Mouse (Mus musculus) kidney, adult 2 months (tissue): ENCODE results near the gene Fosl2. TPM values are rescaled to one million over a fixed set of nuclear protein-coding genes. Genes with fewer than 3 reads are reported as not detected.

Experiments used
- DNase-seq: peaks from one replicate; pipeline ENCODE4 v3.0.0; 2021
- H3K27ac ChIP-seq: fragments of 200-500 bp; 2 replicates; pipeline ENCODE4 v1.5.1; 2012; ENCODE audit warnings: low read depth, low read length, control low read depth, inconsistent platforms; ENCODE audit not compliant: insufficient read depth
- H3K27me3 ChIP-seq: fragments of 200-500 bp; replicated peaks from 2 replicates; pipeline ENCODE4 v1.6.1; 2012; ENCODE audit warnings: mild to moderate bottlenecking, moderate library complexity, low read length, inconsistent platforms; ENCODE audit not compliant: control insufficient read depth, insufficient read depth
- H3K36me3 ChIP-seq: fragments of 200-500 bp; 2 replicates; pipeline ENCODE4 v1.6.1; 2012; ENCODE audit warnings: mild to moderate bottlenecking, moderate library complexity, low read length, inconsistent platforms; ENCODE audit not compliant: control insufficient read depth, insufficient read depth
- H3K4me1 ChIP-seq: fragments of 200-500 bp; 2 replicates; pipeline ENCODE4 v1.6.1; 2011; ENCODE audit warnings: low read length; ENCODE audit not compliant: control insufficient read depth, insufficient read depth
- H3K4me3 ChIP-seq: fragments of 200-500 bp; 2 replicates; pipeline ENCODE4 v1.5.1; 2011; ENCODE audit warnings: mild to moderate bottlenecking, low read depth, low read length, control low read depth; ENCODE audit not compliant: insufficient read depth
- CTCF ChIP-seq: fragments of 200-500 bp; conservative IDR thresholded peaks from 2 replicates; pipeline ENCODE4 v1.5.1; 2011; ENCODE audit warnings: low read depth, mild to moderate bottlenecking, control low read depth, low read length, moderate library complexity, mixed read lengths; ENCODE audit not compliant: insufficient read depth, insufficient read length
- POLR2A ChIP-seq: fragments of 200-500 bp; IDR thresholded peaks from one replicate; pipeline ENCODE4 v1.6.1; 2011; ENCODE audit warnings: low read depth, low read length, control low read depth
- WGBS: fragments of 180-500 bp; shearing (Covaris S2); methylation state at CpG from one replicate; pipeline ENCODE4 v1.1.7; 2018; 5-methylcytosine and 5-hydroxymethylcytosine counted together
- polyA plus RNA-seq: library from polyadenylated mRNA; depleted of rRNA; stranded (reverse); fragments of >200 nt; gene quantifications from 2 replicates; pipeline ENCODE4 v1.2.3, GENCODE M21; 2012

Fosl2 gene
- polyA plus RNA-seq, 1 experiment: 7.5 TPM

DNA sequence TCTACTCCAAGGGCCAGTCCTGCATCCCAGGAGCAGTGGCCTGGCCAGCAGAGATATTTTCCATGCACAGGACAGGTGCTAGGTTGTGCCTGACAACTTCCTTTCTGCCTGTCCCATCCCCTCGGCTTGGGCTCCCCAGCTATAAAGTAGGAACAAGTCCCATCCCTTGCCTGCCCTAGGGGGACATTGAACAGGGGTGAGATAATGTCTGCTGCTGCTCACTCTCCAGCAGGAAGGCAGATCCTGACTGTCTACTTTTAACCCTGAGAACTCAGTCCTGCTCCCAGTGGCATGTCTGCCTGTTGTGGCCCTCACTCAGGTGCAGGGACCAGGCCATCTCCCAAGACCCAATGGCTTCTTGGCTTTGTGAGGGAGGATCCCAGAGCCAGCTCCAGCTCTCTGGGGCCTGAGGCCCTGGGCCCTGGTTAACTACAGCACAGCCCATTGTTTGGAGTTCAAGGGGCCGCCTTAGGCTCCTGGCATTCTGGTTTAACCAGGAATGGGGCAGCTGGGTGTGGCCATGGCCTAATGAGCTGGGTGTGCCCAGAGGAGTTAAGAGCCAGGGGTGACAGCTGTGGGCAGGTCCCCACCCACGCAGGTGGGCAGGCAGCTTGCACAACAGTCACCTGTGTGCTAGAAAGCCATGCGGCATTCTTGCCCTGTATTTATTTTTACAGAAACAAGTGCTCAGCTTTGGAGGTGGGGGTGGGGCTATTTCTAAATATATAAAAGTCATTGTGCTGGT, 47.5 kb downstream of the Fosl2 start:
- TF ChIP-seq CTCF (no peak), POLR2A (no peak)
- H3K27ac ChIP-seq: no peak overlapping the region
- no peak overlapping the region for H3K4me3 ChIP-seq
- no peak for DNase-seq
- no peaks in the 10 kb centered on the region for H3K4me1 ChIP-seq
- no peaks in the 10 kb centered on the region for H3K27me3 ChIP-seq
- WGBS: 61% methylated on average over 4 of the region's 4 CpGs
- no peaks in the 10 kb centered on the region for H3K36me3 ChIP-seq

DNA sequence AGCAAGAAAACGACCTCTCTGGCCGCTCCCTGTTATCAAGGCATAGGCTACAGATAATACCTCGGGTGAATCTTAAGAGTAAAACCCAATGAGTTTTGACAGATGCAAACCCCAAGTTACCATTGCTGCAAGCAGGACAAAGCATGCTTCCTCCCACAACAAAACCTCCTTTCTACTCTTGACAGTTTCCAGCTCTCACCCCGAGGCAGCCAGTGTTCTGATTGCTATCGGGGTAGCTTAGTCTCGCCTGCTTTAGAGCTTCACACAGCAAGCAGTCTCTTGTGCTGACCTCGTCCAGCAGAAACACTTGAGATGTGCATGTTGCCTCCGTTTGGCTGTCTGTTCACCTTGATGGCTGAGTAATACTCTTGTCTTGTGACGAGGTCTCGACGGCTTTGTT, 52.1 kb downstream of the Fosl2 start:
- TF ChIP-seq CTCF (no peak), POLR2A (no peak)
- no peaks in the 10 kb centered on the region for H3K36me3 ChIP-seq
- no peaks in the 10 kb centered on the region for H3K4me1 ChIP-seq
- no peaks in the 10 kb centered on the region for H3K27me3 ChIP-seq
- no peak for DNase-seq
- no peak overlapping the region for H3K4me3 ChIP-seq
- no peak overlapping the region for H3K27ac ChIP-seq
- 65% methylated on average over 11 of the region's 11 CpGs for WGBS

DNA sequence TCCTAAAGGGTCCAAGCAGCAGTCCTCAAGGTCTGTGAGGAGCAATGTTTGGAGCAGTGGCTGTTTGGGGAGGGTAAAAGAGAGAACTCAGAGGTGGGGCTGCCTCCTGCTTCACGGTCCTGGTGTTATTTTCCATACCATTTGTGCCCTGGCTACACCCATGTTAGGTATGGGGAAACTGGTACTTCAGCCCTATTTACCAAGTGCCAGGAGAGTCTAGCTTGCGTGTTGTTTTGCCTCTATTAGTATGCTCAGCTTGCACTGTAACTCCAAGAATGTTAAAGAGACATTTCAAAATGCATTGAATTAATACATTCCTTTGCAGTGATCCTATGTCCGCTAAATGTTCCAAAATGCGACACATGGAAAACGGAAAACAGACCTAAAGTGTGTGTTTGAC, 55.7 kb downstream of the Fosl2 start:
- Histone ChIP-seq H3K4me1 (no peaks in the 10 kb centered on the region), H3K36me3 (no peaks in the 10 kb centered on the region), H3K27me3 (no peaks in the 10 kb centered on the region), H3K4me3 (no peak overlapping the region), H3K27ac (no peak overlapping the region)
- TF ChIP-seq POLR2A: no peak
- TF ChIP-seq CTCF: no peak
- 87% methylated on average over 5 of the region's 5 CpGs for WGBS
- no peak for DNase-seq

DNA sequence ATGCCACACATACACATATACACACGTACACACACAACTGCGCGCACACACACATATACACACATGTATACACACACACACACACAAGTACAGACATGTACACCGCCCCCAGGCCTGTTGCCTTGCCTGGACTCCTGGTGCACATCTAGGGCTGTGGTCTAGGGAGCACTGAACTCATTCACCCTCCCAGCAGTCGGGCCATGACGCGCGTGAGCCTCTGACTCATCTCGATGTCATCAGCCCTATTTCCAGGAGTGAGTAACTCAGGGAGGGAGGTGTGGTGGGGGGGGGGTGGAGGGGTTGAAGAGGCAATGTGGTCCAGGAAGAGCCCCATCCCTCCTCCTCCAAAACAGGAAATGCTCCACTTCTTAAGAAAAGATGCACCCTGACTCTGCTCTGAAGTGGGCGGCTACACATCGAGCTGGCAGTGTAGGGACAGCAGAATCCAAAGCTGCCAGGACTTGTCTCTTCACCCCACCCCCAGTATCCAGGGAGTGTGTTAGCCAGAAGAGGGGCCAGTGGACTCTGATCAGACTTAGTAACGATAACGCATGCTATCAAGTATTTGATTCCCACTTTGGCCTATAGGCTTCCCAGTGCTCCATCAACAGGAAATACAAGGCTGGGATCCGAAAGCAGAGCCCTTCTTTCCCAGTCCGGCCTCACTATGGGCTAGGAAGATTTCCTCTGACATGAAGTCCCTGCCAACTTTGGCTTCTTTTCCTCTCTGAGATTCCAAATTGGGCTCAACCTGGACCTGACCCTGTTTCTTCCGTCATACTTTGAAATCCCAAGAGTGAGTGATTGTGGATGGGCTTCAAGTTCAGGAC, 56.6 kb downstream of the Fosl2 start:
- Histone ChIP-seq H3K36me3 (no peaks in the 10 kb centered on the region), H3K4me3 (no peak overlapping the region), H3K27me3 (no peaks in the 10 kb centered on the region), H3K27ac (peak overlapping the region; percentile 44), H3K4me1 (no peaks in the 10 kb centered on the region)
- DNase-seq: no peak
- WGBS: 73% methylated on average over 16 of the region's 16 CpGs
- TF ChIP-seq CTCF (no peak), POLR2A (no peak)

DNA sequence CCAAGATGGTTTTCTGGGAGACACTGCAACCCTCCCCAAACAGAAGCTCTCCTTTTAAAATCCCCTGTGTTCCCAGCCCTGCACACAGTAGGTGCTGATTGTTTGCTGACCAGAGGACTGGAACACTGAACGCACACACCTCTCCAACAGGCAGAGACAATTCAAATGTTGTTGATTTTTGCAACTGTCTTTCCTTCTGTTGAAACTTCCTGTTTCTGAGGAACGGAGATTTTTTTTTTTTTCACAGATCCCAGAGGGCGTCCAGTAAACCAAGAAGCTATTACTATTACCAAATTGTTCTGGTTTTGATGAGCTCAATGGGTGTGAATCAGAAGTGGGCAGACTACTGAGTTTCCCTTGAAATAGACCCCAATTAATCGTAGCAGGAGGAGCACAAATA, 58.6 kb downstream of the Fosl2 start:
- H3K36me3 ChIP-seq: no peaks in the 10 kb centered on the region
- H3K27ac ChIP-seq: no peak overlapping the region
- 79% methylated on average over 4 of the region's 4 CpGs for WGBS
- no peak overlapping the region for H3K4me3 ChIP-seq
- DNase-seq: no peak
- TF ChIP-seq POLR2A (no peak), CTCF (no peak)
- H3K4me1 ChIP-seq: no peaks in the 10 kb centered on the region
- no peaks in the 10 kb centered on the region for H3K27me3 ChIP-seq

DNA sequence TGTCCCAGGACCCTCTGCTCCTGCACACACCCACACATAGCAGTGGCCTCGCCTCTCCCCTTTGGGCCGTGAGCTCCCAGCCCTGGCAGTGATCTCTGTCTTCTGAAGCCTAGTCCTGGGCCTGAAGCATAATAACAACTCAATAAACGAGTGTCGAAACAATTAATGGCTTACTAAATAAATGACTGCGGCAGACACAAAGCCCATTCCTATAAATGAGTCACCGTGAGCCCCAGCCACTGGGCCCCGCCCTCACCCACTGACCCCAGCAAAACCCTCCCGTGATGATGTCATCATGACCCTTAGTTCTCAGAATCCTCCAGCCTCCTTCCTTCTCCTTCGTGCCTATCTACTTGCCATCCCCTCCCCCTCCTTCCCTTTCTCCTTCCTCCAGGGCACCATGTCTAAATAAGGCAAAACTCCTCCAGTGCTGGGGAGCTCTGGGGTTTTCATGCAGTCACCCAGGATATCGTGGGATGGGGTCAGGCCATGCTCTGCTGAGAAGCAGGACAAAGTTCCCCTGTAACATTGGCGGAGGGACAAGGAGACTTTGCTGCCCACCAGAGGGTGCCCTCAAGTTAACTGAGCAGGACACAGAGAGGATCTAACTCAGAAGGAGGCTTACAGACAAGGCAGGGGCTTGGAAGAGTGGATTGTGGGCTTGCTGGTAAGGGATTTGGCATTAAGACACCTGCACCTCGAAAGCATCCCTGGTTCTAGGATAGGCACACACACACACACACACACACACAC, 60.4 kb downstream of the Fosl2 start:
- 31% methylated on average over 12 of the region's 12 CpGs for WGBS
- Histone ChIP-seq H3K27me3 (no peaks in the 10 kb centered on the region), H3K4me3 (no peak overlapping the region), H3K27ac (no peak overlapping the region), H3K36me3 (no peaks in the 10 kb centered on the region), H3K4me1 (no peaks in the 10 kb centered on the region)
- no peak for TF ChIP-seq POLR2A
- no peak for TF ChIP-seq CTCF
- peak; percentile 52 for DNase-seq
